Mouse (Mus musculus): Measurements from ENCODE around the gene Yif1b. TPM values are rescaled to one million over a fixed set of nuclear protein-coding genes. Genes with fewer than 3 reads are reported as not detected.
"Not testable (repeated sequence)": the region's sequence is repeated elsewhere in the genome, so short reads cannot be mapped to it uniquely, and the experiment has no call there.

The Yif1b gene
- polyA plus RNA-seq, 1 experiment from 2014 or later = 110 TPM

GRCm38 (mm10) chr7:29233745-29234144, 4.4 kb upstream of the Yif1b start:
- no peak overlapping the region for H3K4me2 ChIP-seq
- peak overlapping the region; percentile 80 for H3K27ac ChIP-seq (ENCODE audit: low read depth, low read length)
- H3K27me3 ChIP-seq (ENCODE audit: control insufficient read depth, insufficient read depth, low read length) = peaks cover 23% of the 10 kb centered on the region
- H3K36me3 ChIP-seq (ENCODE audit: control insufficient read depth, insufficient read depth, low read length) = no peaks in the 10 kb centered on the region
- WGBS (ENCODE audit: insufficient replicate concordance) = 39% methylated on average over 6 of the region's 6 CpGs
- no peak for ATAC-seq (replicated peaks; ENCODE audit: insufficient number of reproducible peaks, low FRiP score, low TSS enrichment)
- H3K9ac ChIP-seq (ENCODE audit: low read depth, low read length) = peak overlapping the region; percentile 28; the same call in 1 of the 2 replicates
- no peak overlapping the region for H3K4me3 ChIP-seq (ENCODE audit: low read depth, low read length)
- H3K4me1 ChIP-seq (ENCODE audit: control insufficient read depth, insufficient read depth, low read length) = peaks cover 6% of the 10 kb centered on the region; the same call in 1 of the 2 replicates
- no peaks in the 10 kb centered on the region for H3K9me3 ChIP-seq (replicated peaks; ENCODE audit: control insufficient read depth, low read length)

- 72% methylated on average over 5 of the region's 5 CpGs for WGBS (ENCODE audit: insufficient replicate concordance)
- Histone ChIP-seq H3K4me2 (no peak overlapping the region), H3K9me3 (replicated peaks; ENCODE audit: control insufficient read depth, low read length) (no peaks in the 10 kb centered on the region), H3K4me3 (ENCODE audit: low read depth, low read length) (no peak overlapping the region), H3K4me1 (ENCODE audit: control insufficient read depth, insufficient read depth, low read length) (peaks cover 12% of the 10 kb centered on the region; the same call in 1 of the 2 replicates), H3K36me3 (ENCODE audit: control insufficient read depth, insufficient read depth, low read length) (no peaks in the 10 kb centered on the region), H3K9ac (ENCODE audit: low read depth, low read length) (no peak overlapping the region), H3K27me3 (ENCODE audit: control insufficient read depth, insufficient read depth, low read length) (peaks cover 21% of the 10 kb centered on the region), H3K27ac (ENCODE audit: low read depth, low read length) (peak overlapping the region; percentile 80)
- no peak for ATAC-seq (replicated peaks; ENCODE audit: insufficient number of reproducible peaks, low FRiP score, low TSS enrichment)
Observed at GRCm38 (mm10) chr7:29234661-29235060, 3.5 kb upstream of the Yif1b start.

- Histone ChIP-seq H3K4me1 (ENCODE audit: control insufficient read depth, insufficient read depth, low read length) (peaks cover 12% of the 10 kb centered on the region; the same call in 1 of the 2 replicates), H3K27me3 (ENCODE audit: control insufficient read depth, insufficient read depth, low read length) (peaks cover 17% of the 10 kb centered on the region), H3K27ac (ENCODE audit: low read depth, low read length) (no peak overlapping the region), H3K4me2 (no peak overlapping the region), H3K9me3 (replicated peaks; ENCODE audit: control insufficient read depth, low read length) (no peaks in the 10 kb centered on the region), H3K4me3 (ENCODE audit: low read depth, low read length) (no peak overlapping the region), H3K9ac (ENCODE audit: low read depth, low read length) (no peak overlapping the region), H3K36me3 (ENCODE audit: control insufficient read depth, insufficient read depth, low read length) (no peaks in the 10 kb centered on the region)
- no peak for ATAC-seq (replicated peaks; ENCODE audit: insufficient number of reproducible peaks, low FRiP score, low TSS enrichment)
- WGBS (ENCODE audit: insufficient replicate concordance) = 65% methylated on average over 4 of the region's 4 CpGs
Observed at GRCm38 (mm10) chr7:29236593-29236992, 1.5 kb upstream of the Yif1b start.

- H3K36me3 ChIP-seq (ENCODE audit: control insufficient read depth, insufficient read depth, low read length); ATAC-seq (replicated peaks; ENCODE audit: insufficient number of reproducible peaks, low FRiP score, low TSS enrichment); H3K4me1 ChIP-seq (ENCODE audit: control insufficient read depth, insufficient read depth, low read length); H3K27me3 ChIP-seq (ENCODE audit: control insufficient read depth, insufficient read depth, low read length); H3K9me3 ChIP-seq (replicated peaks; ENCODE audit: control insufficient read depth, low read length): not testable (repeated sequence)
- peak overlapping the region; percentile 87 for H3K4me2 ChIP-seq
- peak overlapping the region; percentile 72 for H3K9ac ChIP-seq (ENCODE audit: low read depth, low read length)
- 28% methylated on average over 6 of the region's 6 CpGs for WGBS (ENCODE audit: insufficient replicate concordance)
- H3K4me3 ChIP-seq (ENCODE audit: low read depth, low read length) = peak overlapping the region; percentile 67
- peak overlapping the region; percentile 89 for H3K27ac ChIP-seq (ENCODE audit: low read depth, low read length)
Observed at GRCm38 (mm10) chr7:29237596-29237995, 533 bp upstream of the Yif1b start.

- Histone ChIP-seq H3K27me3 (ENCODE audit: control insufficient read depth, insufficient read depth, low read length) (no peaks in the 10 kb centered on the region; the same call in 1 of the 2 replicates), H3K27ac (ENCODE audit: low read depth, low read length) (no peak overlapping the region), H3K36me3 (ENCODE audit: control insufficient read depth, insufficient read depth, low read length) (peaks cover 20% of the 10 kb centered on the region; the same call in 1 of the 2 replicates), H3K4me1 (ENCODE audit: control insufficient read depth, insufficient read depth, low read length) (peaks cover 9% of the 10 kb centered on the region), H3K4me2 (no peak overlapping the region), H3K9ac (ENCODE audit: low read depth, low read length) (no peak overlapping the region), H3K9me3 (replicated peaks; ENCODE audit: control insufficient read depth, low read length) (no peaks in the 10 kb centered on the region), H3K4me3 (ENCODE audit: low read depth, low read length) (no peak overlapping the region)
- ATAC-seq (replicated peaks; ENCODE audit: insufficient number of reproducible peaks, low FRiP score, low TSS enrichment) = no peak
- 80% methylated on average over 7 of the region's 7 CpGs for WGBS (ENCODE audit: insufficient replicate concordance)
Observed at GRCm38 (mm10) chr7:29244732-29245416, 6.7 kb downstream of the Yif1b start.

GRCm38 (mm10) chr7:29246015-29246414, 7.9 kb downstream of the Yif1b start:
- Histone ChIP-seq H3K27ac (ENCODE audit: low read depth, low read length) (no peak overlapping the region), H3K36me3 (ENCODE audit: control insufficient read depth, insufficient read depth, low read length) (peaks cover 20% of the 10 kb centered on the region; the same call in 1 of the 2 replicates), H3K9me3 (replicated peaks; ENCODE audit: control insufficient read depth, low read length) (no peaks in the 10 kb centered on the region), H3K9ac (ENCODE audit: low read depth, low read length) (no peak overlapping the region), H3K4me1 (ENCODE audit: control insufficient read depth, insufficient read depth, low read length) (peaks cover 9% of the 10 kb centered on the region), H3K4me3 (ENCODE audit: low read depth, low read length) (no peak overlapping the region), H3K4me2 (no peak overlapping the region), H3K27me3 (ENCODE audit: control insufficient read depth, insufficient read depth, low read length) (no peaks in the 10 kb centered on the region; the same call in 1 of the 2 replicates)
- ATAC-seq (replicated peaks; ENCODE audit: insufficient number of reproducible peaks, low FRiP score, low TSS enrichment) = no peak
- 87% methylated on average over 5 of the region's 5 CpGs for WGBS (ENCODE audit: insufficient replicate concordance)

- Histone ChIP-seq H3K9me3 (replicated peaks; ENCODE audit: control insufficient read depth, low read length) (no peaks in the 10 kb centered on the region), H3K9ac (ENCODE audit: low read depth, low read length) (0 out of 2 replicates have a peak overlapping the region, but pooled peaks have one; percentile 39), H3K27me3 (ENCODE audit: control insufficient read depth, insufficient read depth, low read length) (no peaks in the 10 kb centered on the region; the same call in 1 of the 2 replicates), H3K27ac (ENCODE audit: low read depth, low read length) (no peak overlapping the region), H3K4me2 (peak overlapping the region; percentile 92), H3K4me1 (ENCODE audit: control insufficient read depth, insufficient read depth, low read length) (peaks cover 9% of the 10 kb centered on the region), H3K36me3 (ENCODE audit: control insufficient read depth, insufficient read depth, low read length) (peaks cover 20% of the 10 kb centered on the region; the same call in 1 of the 2 replicates), H3K4me3 (ENCODE audit: low read depth, low read length) (no peak overlapping the region)
- 78% methylated on average over 21 of the region's 21 CpGs for WGBS (ENCODE audit: insufficient replicate concordance)
- no peak for ATAC-seq (replicated peaks; ENCODE audit: insufficient number of reproducible peaks, low FRiP score, low TSS enrichment)
Observed at GRCm38 (mm10) chr7:29246619-29247313, 8.6 kb downstream of the Yif1b start.

GRCm38 (mm10) chr7:29247314-29247700, 9.2 kb downstream of the Yif1b start:
- Histone ChIP-seq H3K4me1 (ENCODE audit: control insufficient read depth, insufficient read depth, low read length) (peaks cover 9% of the 10 kb centered on the region), H3K4me3 (ENCODE audit: low read depth, low read length) (peak overlapping the region; percentile 47), H3K9me3 (replicated peaks; ENCODE audit: control insufficient read depth, low read length) (no peaks in the 10 kb centered on the region), H3K4me2 (peak overlapping the region; percentile 92), H3K9ac (ENCODE audit: low read depth, low read length) (peak overlapping the region; percentile 69), H3K27ac (ENCODE audit: low read depth, low read length) (no peak overlapping the region), H3K36me3 (ENCODE audit: control insufficient read depth, insufficient read depth, low read length) (peaks cover 20% of the 10 kb centered on the region; the same call in 1 of the 2 replicates), H3K27me3 (ENCODE audit: control insufficient read depth, insufficient read depth, low read length) (no peaks in the 10 kb centered on the region; the same call in 1 of the 2 replicates)
- 26% methylated on average over 16 of the region's 16 CpGs for WGBS (ENCODE audit: insufficient replicate concordance)
- ATAC-seq (replicated peaks; ENCODE audit: insufficient number of reproducible peaks, low FRiP score, low TSS enrichment) = no peak

Data from heart, embryonic 11.5 days (tissue).